Mouse (Mus musculus) liver, embryonic 12.5 days (tissue): ENCODE results near the gene Elovl5. TPM values are rescaled to one million over a fixed set of nuclear protein-coding genes. Genes with fewer than 3 reads are reported as not detected.

ENCODE experiments used
- ATAC-seq: fragments of 200-750 bp; cut with Nextera tagmentation; 2 replicates; pipeline ENCODE4 v1.8.0; 2017; ENCODE audit warnings: moderate number of reproducible peaks, mild to moderate bottlenecking, moderate library complexity
- H3K27ac ChIP-seq: fragments of 300-500 bp; sonication (generic); 2 replicates; pipeline ENCODE4 v1.5.1; 2016; ENCODE audit warnings: mild to moderate bottlenecking
- H3K27me3 ChIP-seq: fragments of 300-500 bp; sonication (generic); replicated peaks from 2 replicates; pipeline ENCODE4 v1.6.1; 2016; ENCODE audit warnings: mild to moderate bottlenecking, moderate library complexity
- H3K36me3 ChIP-seq: fragments of 300-500 bp; sonication (generic); 2 replicates; pipeline ENCODE4 v1.6.1; 2016; ENCODE audit warnings: mild to moderate bottlenecking, moderate library complexity
- H3K4me1 ChIP-seq: fragments of 300-500 bp; sonication (generic); 2 replicates; pipeline ENCODE4 v1.6.1; 2016
- H3K4me2 ChIP-seq: fragments of 300-500 bp; sonication (generic); 2 replicates; pipeline ENCODE4 v1.6.1; 2016; ENCODE audit warnings: mild to moderate bottlenecking, moderate library complexity
- H3K4me3 ChIP-seq: fragments of 300-500 bp; sonication (generic); 2 replicates; pipeline ENCODE4 v1.5.1; 2016; ENCODE audit warnings: mild to moderate bottlenecking, moderate library complexity
- H3K9ac ChIP-seq: fragments of 300-500 bp; sonication (generic); 2 replicates; pipeline ENCODE4 v1.6.1; 2016; ENCODE audit warnings: mild to moderate bottlenecking, moderate library complexity
- H3K9me3 ChIP-seq: fragments of 300-500 bp; sonication (generic); replicated peaks from 2 replicates; pipeline ENCODE4 v1.6.1; 2016; ENCODE audit warnings: mild to moderate bottlenecking, moderate library complexity
- WGBS: fragments of 180-500 bp; shearing (Covaris S2); methylation state at CpG from one replicate; pipeline ENCODE4 v1.1.7; 2016; ENCODE audit not compliant: insufficient replicate concordance; 5-methylcytosine and 5-hydroxymethylcytosine counted together
- polyA plus RNA-seq: library from polyadenylated mRNA; unstranded; fragments of >200 nt; fragmentation: Nextera tagmentation; extraction: Ambion mirVana; gene quantifications from 2 replicates; pipeline ENCODE4 v1.2.1, GENCODE M21; 2016

The Elovl5 gene
- polyA plus RNA-seq, 1 experiment from 2014 or later: 28.8 TPM

- no peak for ATAC-seq
- H3K27me3 ChIP-seq: 0 out of 2 replicates have a peak, but pooled peaks cover 4% of the 10 kb centered on the region
- H3K27ac ChIP-seq: no peak overlapping the region
Observed at GRCm38 (mm10) chr9:78030835-78031456, 113.8 kb downstream of the Elovl5 start.

GRCm38 (mm10) chr9:78032930-78033329, 115.8 kb downstream of the Elovl5 start:
- Histone ChIP-seq H3K9ac (no peak overlapping the region), H3K27ac (no peak overlapping the region), H3K4me2 (no peak overlapping the region), H3K27me3 (0 out of 2 replicates have a peak, but pooled peaks cover 7% of the 10 kb centered on the region), H3K9me3 (no peaks in the 10 kb centered on the region), H3K4me1 (no peaks in the 10 kb centered on the region), H3K36me3 (no peaks in the 10 kb centered on the region), H3K4me3 (no peak overlapping the region)
- 71% methylated on average over 4 of the region's 4 CpGs for WGBS
- ATAC-seq: no peak

More at GRCm38 (mm10) chr9:78030835-78031456, 113.8 kb downstream of the Elovl5 start:
- H3K4me3 ChIP-seq: no peak overlapping the region
- no peaks in the 10 kb centered on the region for H3K9me3 ChIP-seq
- WGBS: 69% methylated on average over 10 of the region's 10 CpGs
- no peaks in the 10 kb centered on the region for H3K36me3 ChIP-seq
- H3K4me1 ChIP-seq: no peaks in the 10 kb centered on the region
- H3K4me2 ChIP-seq: no peak overlapping the region
- no peak overlapping the region for H3K9ac ChIP-seq

Other genes starting within 250 kb of the Elovl5 start
- gene Gclc, start 162.8 kb upstream of the Elovl5 start, polyA plus RNA-seq: 44.5 and 45.0 TPM in 2 replicates
- not detected in 2 replicates for gene Gcm1, start 134.6 kb downstream of the Elovl5 start, polyA plus RNA-seq
- 74.8 and 75.0 TPM in 2 replicates for gene Fbxo9, start 191.7 kb downstream of the Elovl5 start, polyA plus RNA-seq
- gene Ick, start 191.8 kb downstream of the Elovl5 start, polyA plus RNA-seq: 7.0 and 7.4 TPM in 2 replicates